Mouse (Mus musculus) lung, postnatal 0 days (tissue): Measurements from ENCODE around the gene Pxk.

Source experiments
- CTCF ChIP-seq: IDR thresholded peaks from 2 replicates; pipeline ENCODE4 v1.5.1; 2016; ENCODE audit warnings: antibody characterized with exemption, mild to moderate bottlenecking
- EP300 ChIP-seq: IDR thresholded peaks from 2 replicates; pipeline ENCODE4 v1.6.1; 2016; ENCODE audit warnings: antibody characterized with exemption, mild to moderate bottlenecking, control low read depth

DNA sequence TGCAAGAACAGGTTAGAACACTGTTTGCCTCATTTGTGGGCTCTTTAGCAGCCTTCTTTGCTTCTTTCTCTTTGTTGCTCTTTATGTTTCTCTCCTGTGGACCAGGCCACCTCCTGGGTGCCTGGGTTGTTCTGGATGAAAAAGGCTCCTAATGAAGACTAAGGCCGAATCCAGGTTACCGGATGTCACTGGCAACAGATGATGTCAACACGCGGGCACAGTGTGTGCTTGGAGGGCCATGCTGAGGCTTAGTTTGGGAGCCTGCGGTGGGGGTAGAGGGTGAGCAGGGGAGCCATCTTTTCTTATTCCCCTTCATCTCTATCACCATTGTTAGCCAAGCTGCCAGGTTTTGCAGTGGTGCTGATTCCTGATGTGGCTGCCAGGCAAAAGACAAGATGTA lies 109.5 kb downstream of the Pxk start:
- TF ChIP-seq CTCF (no peak), EP300 (no peak)
